Mouse (Mus musculus): ENCODE measurements at regions not wholly inside any gene's neighbourhood (a gene's known extent, or its start where the extent isn't known, plus 50 kb on each side); places are given as distances from the start of the nearest gene placed in this dataset.

GRCm38 (mm10) chr8:6388651-6389050 is 1283.5 kb upstream of the Slc10a2 start:
- no peak for DNase-seq

GRCm38 (mm10) chr8:6374712-6375111 is 1269.6 kb upstream of the Slc10a2 start:
- no peak for DNase-seq

- DNase-seq: no peak
These were observed 1256.3 kb upstream of the Slc10a2 start for GRCm38 (mm10) chr8:6361403-6361942.

- no peak for DNase-seq
These were observed 1252.7 kb upstream of the Slc10a2 start for GRCm38 (mm10) chr8:6357866-6358265.

- no peak for DNase-seq
These were observed 1245.3 kb upstream of the Slc10a2 start for GRCm38 (mm10) chr8:6350460-6350859.

- DNase-seq: no peak
These were observed 1244.9 kb upstream of the Slc10a2 start for GRCm38 (mm10) chr8:6350052-6350451.

- DNase-seq: no peak
These were observed 1240.6 kb upstream of the Slc10a2 start for GRCm38 (mm10) chr8:6345704-6346103.

- DNase-seq: no peak
These were observed 1235.2 kb upstream of the Slc10a2 start for GRCm38 (mm10) chr8:6340158-6340855.

- no peak for DNase-seq
These were observed 1229.3 kb upstream of the Slc10a2 start for GRCm38 (mm10) chr8:6334254-6334993.

GRCm38 (mm10) chr8:6321346-6321745 is 1216.2 kb upstream of the Slc10a2 start:
- DNase-seq: no peak

GRCm38 (mm10) chr8:6315162-6315845 is 1210.2 kb upstream of the Slc10a2 start:
- no peak for DNase-seq

GRCm38 (mm10) chr8:6288889-6289288 is 1183.7 kb upstream of the Slc10a2 start:
- peak; percentile 3 to 9 for DNase-seq

GRCm38 (mm10) chr8:6279903-6280302 is 1174.8 kb upstream of the Slc10a2 start:
- DNase-seq: no peak

Measured in cerebellum, adult 18-20 months (tissue).